Mouse (Mus musculus) retina, postnatal 1 day (tissue): ENCODE measurements around the gene Ssr2.
A peak's percentile ranks its signal among the peaks of the same experiment; 100 is the strongest.

Experiments used
- DNase-seq: peaks from one replicate; pipeline ENCODE4 v3.0.0-alpha.2; 2012

Gene Ssr2

GRCm38 (mm10) chr3:88575540-88575939 lies at the start of gene Ssr2:
Gene Ssr2, plus strand, starts transcription at chr3:88575876.
- DNase-seq, result no peak

GRCm38 (mm10) chr3:88526157-88527131 lies 49.2 kb upstream of the Ssr2 start:
- peak; percentile 93 for DNase-seq

- peak; percentile 62 for DNase-seq
These were observed 48.1 kb upstream of the Ssr2 start for GRCm38 (mm10) chr3:88527565-88527964.

GRCm38 (mm10) chr3:88528646-88529045 lies 47.0 kb upstream of the Ssr2 start:
- DNase-seq, result no peak

- DNase-seq, result no peak
These were observed 46.3 kb upstream of the Ssr2 start for GRCm38 (mm10) chr3:88529204-88530000.

GRCm38 (mm10) chr3:88530082-88530864 lies 45.4 kb upstream of the Ssr2 start:
- DNase-seq, result peak; percentile 52

- DNase-seq, result peak; percentile 94
These were observed 44.1 kb upstream of the Ssr2 start for GRCm38 (mm10) chr3:88531348-88532298.

- no peak for DNase-seq
These were observed 43.4 kb upstream of the Ssr2 start, which contains the start of gene Mex3a for GRCm38 (mm10) chr3:88532299-88532674. Gene Mex3a, plus strand, starts transcription at chr3:88532395.

- DNase-seq, result peak; percentile 73
These were observed 42.8 kb upstream of the Ssr2 start for GRCm38 (mm10) chr3:88532689-88533511.

- no peak for DNase-seq
These were observed 42.0 kb upstream of the Ssr2 start for GRCm38 (mm10) chr3:88533706-88534105.

- DNase-seq, result no peak
These were observed 40.7 kb upstream of the Ssr2 start for GRCm38 (mm10) chr3:88535005-88535404.

- no peak for DNase-seq
These were observed 40.1 kb upstream of the Ssr2 start for GRCm38 (mm10) chr3:88535527-88535926.

- DNase-seq, result peak; percentile 85
These were observed 39.4 kb upstream of the Ssr2 start for GRCm38 (mm10) chr3:88536103-88536930.

- DNase-seq, result no peak
These were observed 38.5 kb upstream of the Ssr2 start for GRCm38 (mm10) chr3:88537146-88537545.

GRCm38 (mm10) chr3:88538271-88539145 lies 37.2 kb upstream of the Ssr2 start:
- peak; percentile 49 for DNase-seq

GRCm38 (mm10) chr3:88539397-88539796 lies 36.3 kb upstream of the Ssr2 start:
- peak; percentile 73 for DNase-seq

GRCm38 (mm10) chr3:88540085-88540484 lies 35.6 kb upstream of the Ssr2 start:
- no peak for DNase-seq

- DNase-seq, result no peak
These were observed 33.9 kb upstream of the Ssr2 start for GRCm38 (mm10) chr3:88541622-88542401.
